Mouse (Mus musculus): ENCODE measurements around the gene Abhd11. TPM values are rescaled to one million over a fixed set of nuclear protein-coding genes. Genes with fewer than 3 reads are reported as not detected.
"Not testable (repeated sequence)": the region's sequence is repeated elsewhere in the genome, so short reads cannot be mapped to it uniquely, and the experiment has no call there.

Gene Abhd11
- 19.1 and 20.7 TPM in 2 replicates for polyA plus RNA-seq (2011; ENCODE audit: insufficient read length, low read depth, missing spikeins)

DNA sequence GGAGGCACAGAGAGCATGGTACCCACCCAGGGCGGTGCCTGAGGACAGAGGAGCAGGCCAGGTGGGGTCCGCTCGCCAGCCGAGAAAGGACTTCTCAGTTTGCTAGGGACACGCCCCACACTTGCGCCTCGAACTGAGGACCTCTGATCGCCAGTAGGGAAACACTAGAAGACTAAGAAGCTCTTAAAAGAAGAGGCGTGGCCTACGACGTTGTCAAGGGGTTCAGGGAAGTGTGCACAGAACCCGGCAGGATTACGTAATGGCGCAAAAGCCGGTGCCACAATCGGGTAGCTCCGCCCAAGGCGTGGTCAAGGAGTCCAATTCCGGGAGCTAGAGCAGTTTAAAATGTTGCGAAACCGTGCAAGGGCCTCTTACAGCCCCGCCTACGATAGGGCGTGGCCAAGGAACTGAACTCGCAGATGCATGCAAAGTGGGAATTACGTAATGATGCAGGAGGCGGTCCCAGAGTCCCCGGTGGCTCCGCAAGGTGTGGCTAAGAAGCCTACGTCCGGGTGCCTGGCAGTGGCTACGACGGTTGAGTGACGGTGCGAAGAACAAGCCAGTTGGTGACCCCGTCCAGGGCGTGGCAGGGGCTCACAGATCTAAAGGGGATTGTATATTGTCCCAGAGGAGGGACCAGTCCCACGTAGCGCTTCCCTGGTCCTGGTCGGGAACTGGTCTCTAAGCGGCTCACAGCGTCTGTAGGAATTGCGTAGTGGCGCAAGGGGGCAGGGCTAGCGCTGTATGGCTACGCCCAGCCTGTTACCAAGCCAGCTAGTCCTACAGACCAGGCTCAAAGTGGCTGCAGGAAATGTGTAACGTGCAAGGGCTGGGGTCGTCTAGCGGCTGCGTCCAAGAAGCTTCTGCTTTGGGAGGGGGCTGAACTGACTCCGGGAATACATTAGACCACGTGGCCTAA is at the start of gene Abhd11:
Gene Abhd11 (plus strand): TSS at position 482 of the 919 bp plus-strand sequence.
- Histone ChIP-seq H3K4me1 (ENCODE audit: control insufficient read depth, insufficient read depth, low read length) (no peaks in the 10 kb centered on the region; the same call in 1 of the 2 replicates), H3K27ac (ENCODE audit: insufficient read depth, low read length) (peak within 1 kb of the TSS; percentile 85), H3K4me3 (ENCODE audit: insufficient read depth, low read length) (peak within 1 kb of the TSS; percentile 73)
- TF ChIP-seq CTCF (IDR thresholded peaks at IDR 0.05; ENCODE audit: borderline replicate concordance, insufficient read depth, low read length) (no peak), POLR2A (IDR thresholded peaks at IDR 0.05; ENCODE audit: low read depth, low read length) (peak; percentile 95)

DNA sequence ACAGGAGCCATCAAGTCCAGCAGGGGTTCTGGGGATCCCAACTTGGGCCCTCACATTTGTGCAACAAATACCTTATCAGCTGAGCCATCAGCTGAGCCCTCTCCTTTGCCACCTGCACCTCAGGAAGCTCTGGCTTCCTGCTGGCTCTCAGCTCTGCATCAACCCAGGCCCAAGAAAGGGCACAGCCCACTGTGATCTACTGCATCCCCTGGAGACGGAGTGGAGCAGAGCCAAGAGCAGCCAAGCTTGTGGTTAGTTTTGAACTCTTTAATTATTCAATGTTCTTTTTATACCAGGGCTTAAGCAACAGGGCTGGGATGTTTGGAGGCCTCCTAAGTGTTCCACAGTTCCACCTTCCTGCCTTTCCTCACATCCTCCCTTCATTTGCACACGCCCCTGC is 48.5 kb upstream of the Abhd11 start:
- peaks cover 17% of the 10 kb centered on the region; the same call in 1 of the 2 replicates for H3K4me1 ChIP-seq (ENCODE audit: control insufficient read depth, insufficient read depth, low read length)

DNA sequence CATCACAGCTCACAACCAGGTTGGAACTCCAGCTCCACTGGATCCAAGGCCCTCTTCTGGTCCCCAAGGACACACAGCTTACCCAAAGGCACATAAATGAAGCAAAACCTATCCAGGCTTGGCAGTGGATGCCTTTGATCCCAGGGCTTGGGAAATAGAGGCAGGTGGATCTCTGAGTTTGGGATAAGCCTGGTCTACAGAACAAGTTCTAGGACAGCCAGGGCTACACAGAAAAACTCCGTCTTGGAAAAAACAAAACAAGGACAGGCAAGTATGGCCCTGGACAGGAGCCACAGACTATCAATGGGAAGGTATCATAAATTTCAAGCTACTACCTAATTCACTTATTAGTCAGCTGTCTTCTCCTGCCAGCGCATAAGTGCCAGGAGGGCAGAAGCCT is 47.4 kb upstream of the Abhd11 start:
- TF ChIP-seq POLR2A (IDR thresholded peaks at IDR 0.05; ENCODE audit: low read depth, low read length) (no peak), CTCF (IDR thresholded peaks at IDR 0.05; ENCODE audit: borderline replicate concordance, insufficient read depth, low read length) (no peak)
- Histone ChIP-seq H3K27ac (ENCODE audit: insufficient read depth, low read length) (no peak overlapping the region), H3K4me3 (ENCODE audit: insufficient read depth, low read length) (no peak overlapping the region)

More for the DNA sequence above, 48.5 kb upstream of the Abhd11 start:
- TF ChIP-seq POLR2A (IDR thresholded peaks at IDR 0.05; ENCODE audit: low read depth, low read length) (no peak), CTCF (IDR thresholded peaks at IDR 0.05; ENCODE audit: borderline replicate concordance, insufficient read depth, low read length) (no peak)
- H3K4me3 ChIP-seq (ENCODE audit: insufficient read depth, low read length) = no peak overlapping the region
- H3K27ac ChIP-seq (ENCODE audit: insufficient read depth, low read length) = no peak overlapping the region

DNA sequence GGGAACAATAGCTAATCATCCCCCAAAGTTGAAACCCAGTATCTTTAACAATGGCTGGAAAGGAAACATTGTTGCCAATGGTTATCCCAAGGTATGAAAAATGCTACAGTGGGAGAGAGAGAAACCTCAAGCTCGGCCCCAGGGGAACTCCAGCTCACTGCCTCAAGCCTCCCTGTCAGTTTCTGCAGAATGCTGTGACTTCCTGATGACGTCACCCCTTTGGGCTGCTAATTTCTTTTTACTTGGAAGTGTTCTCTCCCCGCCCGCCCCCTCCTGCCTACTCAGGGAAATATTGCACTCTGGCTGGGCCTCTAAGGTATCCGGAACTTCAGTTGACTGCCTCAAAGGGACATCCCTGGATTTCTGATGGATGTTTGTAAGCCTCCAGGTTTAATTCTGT is 45.4 kb upstream of the Abhd11 start:
- Histone ChIP-seq H3K4me1 (ENCODE audit: control insufficient read depth, insufficient read depth, low read length) (peaks cover 13% of the 10 kb centered on the region; the same call in 1 of the 2 replicates), H3K27ac (ENCODE audit: insufficient read depth, low read length) (peak overlapping the region; percentile 59), H3K4me3 (ENCODE audit: insufficient read depth, low read length) (no peak overlapping the region)
- TF ChIP-seq CTCF (IDR thresholded peaks at IDR 0.05; ENCODE audit: borderline replicate concordance, insufficient read depth, low read length) (no peak), POLR2A (IDR thresholded peaks at IDR 0.05; ENCODE audit: low read depth, low read length) (no peak)

More for the DNA sequence above, 47.4 kb upstream of the Abhd11 start:
- H3K4me1 ChIP-seq (ENCODE audit: control insufficient read depth, insufficient read depth, low read length) = peaks cover 15% of the 10 kb centered on the region; the same call in 1 of the 2 replicates

DNA sequence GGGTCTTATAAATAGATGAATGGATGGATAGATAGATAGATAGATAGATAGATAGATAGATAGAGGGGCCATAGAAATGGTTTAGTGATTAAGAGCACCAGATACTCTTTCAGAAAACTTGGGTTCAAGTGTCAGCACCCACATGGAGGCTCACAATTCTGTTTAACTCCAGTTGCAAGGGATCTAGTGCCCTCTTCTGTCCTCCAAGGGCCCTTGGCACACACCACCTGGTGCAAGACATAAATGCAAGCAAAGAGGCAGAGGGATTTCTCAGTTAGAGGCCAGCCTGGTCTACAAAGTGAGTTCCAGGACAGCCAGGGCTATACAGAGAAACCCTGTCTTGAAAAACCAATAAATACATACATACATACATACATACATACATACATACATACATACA is 44.3 kb upstream of the Abhd11 start:
- H3K4me1 ChIP-seq (ENCODE audit: control insufficient read depth, insufficient read depth, low read length); H3K4me3 ChIP-seq (ENCODE audit: insufficient read depth, low read length); H3K27ac ChIP-seq (ENCODE audit: insufficient read depth, low read length): not testable (repeated sequence)

DNA sequence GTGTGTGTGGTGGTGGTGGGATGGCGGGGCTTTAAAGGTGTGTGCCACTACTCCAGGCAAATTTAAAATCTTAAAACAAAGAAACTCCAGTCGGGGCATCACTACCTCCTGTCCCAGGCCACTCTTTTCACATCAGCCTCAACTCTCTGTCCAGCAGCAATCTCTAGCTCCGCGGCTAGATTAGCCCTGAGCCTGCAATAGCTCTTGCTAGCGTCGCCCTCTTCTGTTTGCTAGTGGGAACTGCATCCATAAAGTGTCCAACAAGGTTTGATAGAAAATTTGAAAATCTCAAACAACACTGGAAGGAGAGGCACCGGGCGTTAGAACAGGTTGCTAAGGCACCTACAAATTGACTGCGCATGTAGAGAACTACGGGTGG is 43.5 kb upstream of the Abhd11 start:
- Histone ChIP-seq H3K27ac (ENCODE audit: insufficient read depth, low read length) (no peak overlapping the region), H3K4me3 (ENCODE audit: insufficient read depth, low read length) (no peak overlapping the region), H3K4me1 (ENCODE audit: control insufficient read depth, insufficient read depth, low read length) (peaks cover 5% of the 10 kb centered on the region; the same call in 1 of the 2 replicates)
- TF ChIP-seq POLR2A (IDR thresholded peaks at IDR 0.05; ENCODE audit: low read depth, low read length) (no peak), CTCF (IDR thresholded peaks at IDR 0.05; ENCODE audit: borderline replicate concordance, insufficient read depth, low read length) (peak; percentile 61)

DNA sequence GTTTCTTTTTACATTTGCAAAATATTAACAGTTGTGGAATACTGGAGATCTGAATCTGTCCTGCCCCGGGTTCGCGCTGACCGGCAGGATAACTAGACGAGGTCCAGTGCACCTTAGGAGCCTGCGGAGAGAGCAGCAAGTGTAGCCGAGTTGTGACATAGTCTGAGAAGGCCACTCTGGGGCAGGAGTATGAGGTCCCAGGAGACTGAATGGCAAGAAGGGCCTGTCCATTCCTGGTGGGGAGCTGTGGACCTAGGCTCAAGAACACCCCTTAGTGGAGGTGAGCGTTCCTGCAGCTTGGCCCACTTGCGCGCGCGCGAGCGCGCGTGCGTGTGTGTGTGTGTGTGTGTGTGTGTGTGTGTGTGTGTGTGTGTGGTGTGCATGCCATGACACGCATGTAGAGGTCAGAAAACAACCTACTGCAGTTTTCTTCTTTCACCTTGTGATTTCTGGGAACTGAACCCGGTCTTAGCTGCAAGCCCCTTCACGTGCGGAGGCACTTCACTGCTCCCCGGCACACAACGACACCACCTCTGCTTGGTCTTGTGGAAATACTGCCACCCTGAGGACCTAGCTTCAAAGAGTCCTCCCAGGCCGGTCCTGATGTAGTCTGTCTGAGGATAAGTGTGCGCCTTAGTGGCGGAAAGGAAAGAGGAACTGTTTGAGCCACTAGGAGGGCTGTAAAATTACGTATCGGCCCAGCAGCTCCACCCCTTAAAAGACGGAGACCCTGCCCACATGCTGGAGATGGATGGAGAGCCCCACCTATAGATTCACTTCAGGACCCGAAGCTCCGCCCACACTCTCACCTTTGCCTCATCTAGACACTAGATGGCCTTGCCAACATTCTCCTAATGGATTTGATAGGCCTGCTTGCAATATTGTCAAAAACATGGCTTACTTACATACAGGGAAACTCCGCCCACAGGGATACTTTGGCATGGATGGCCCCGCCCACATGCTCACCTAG is 42.8 kb upstream of the Abhd11 start:
- Histone ChIP-seq H3K27ac (ENCODE audit: insufficient read depth, low read length) (no peak overlapping the region), H3K4me1 (ENCODE audit: control insufficient read depth, insufficient read depth, low read length) (peaks cover 5% of the 10 kb centered on the region; the same call in 1 of the 2 replicates), H3K4me3 (ENCODE audit: insufficient read depth, low read length) (no peak overlapping the region)
- TF ChIP-seq POLR2A (IDR thresholded peaks at IDR 0.05; ENCODE audit: low read depth, low read length) = no peak
- peak; percentile 42; the same call in 1 of the 2 replicates for TF ChIP-seq CTCF (IDR thresholded peaks at IDR 0.05; ENCODE audit: borderline replicate concordance, insufficient read depth, low read length)

DNA sequence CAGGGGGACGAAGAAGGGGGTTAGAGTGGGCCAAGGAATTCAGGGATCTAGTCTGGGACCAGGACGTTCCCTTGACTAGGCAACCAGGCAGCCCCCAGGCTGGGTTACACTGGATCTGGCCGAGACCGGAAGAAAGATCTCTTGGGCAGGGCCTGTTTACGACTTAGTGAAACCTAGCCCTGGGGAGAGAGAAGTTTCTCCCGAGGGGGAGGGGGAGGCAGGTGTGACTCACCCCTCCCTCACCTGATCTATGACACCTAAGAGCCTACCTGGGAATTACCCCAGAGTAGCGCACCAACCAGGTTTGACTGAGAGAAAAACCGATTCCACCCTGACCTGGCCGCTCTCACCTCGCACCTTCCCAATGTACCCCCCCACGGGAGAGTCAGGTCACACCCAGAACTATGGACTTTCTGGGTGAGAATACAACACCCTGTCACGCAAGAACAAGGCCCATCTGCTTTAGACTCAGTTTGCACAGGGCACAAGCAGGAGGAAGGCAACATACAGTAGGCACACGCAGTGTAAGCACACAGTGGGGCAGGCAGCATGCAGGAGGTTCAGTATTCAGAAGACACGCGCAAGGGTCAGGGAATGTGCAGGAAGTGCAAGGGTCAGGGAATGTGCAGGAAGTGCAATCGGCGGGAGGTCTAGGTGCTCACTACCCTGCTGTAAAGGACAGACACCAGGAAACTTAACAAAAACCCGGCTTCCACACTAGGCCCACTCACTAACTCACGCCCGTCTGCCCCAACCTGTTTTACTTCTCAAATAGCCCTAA is 41.6 kb upstream of the Abhd11 start:
- no peak for TF ChIP-seq CTCF (IDR thresholded peaks at IDR 0.05; ENCODE audit: borderline replicate concordance, insufficient read depth, low read length)
- no peak for TF ChIP-seq POLR2A (IDR thresholded peaks at IDR 0.05; ENCODE audit: low read depth, low read length)

DNA sequence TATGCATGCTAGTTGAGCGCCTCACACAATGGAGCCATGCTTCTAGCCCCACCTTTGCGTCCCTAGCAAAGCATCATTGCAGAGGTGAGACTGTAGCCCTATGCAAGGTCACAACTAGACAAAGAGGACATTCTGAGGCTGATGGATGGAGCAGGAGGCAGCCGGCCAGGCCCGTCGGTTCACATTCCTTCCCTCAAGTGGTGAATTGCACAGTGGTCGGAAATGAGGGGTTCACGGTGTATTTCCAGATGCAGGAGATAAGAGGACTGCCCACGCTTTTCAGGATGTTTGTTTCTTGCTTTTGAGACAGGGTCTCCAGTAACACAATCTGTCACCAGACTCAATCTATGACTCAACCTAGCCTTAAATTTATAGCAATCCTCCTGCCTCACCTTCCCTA is 38.3 kb upstream of the Abhd11 start:
- no peak for TF ChIP-seq POLR2A (IDR thresholded peaks at IDR 0.05; ENCODE audit: low read depth, low read length)
- no peak for TF ChIP-seq CTCF (IDR thresholded peaks at IDR 0.05; ENCODE audit: borderline replicate concordance, insufficient read depth, low read length)
- no peak overlapping the region for H3K4me3 ChIP-seq (ENCODE audit: insufficient read depth, low read length)
- no peak overlapping the region for H3K27ac ChIP-seq (ENCODE audit: insufficient read depth, low read length)
- no peaks in the 10 kb centered on the region for H3K4me1 ChIP-seq (ENCODE audit: control insufficient read depth, insufficient read depth, low read length)

More for the DNA sequence above, 41.6 kb upstream of the Abhd11 start:
- H3K4me3 ChIP-seq (ENCODE audit: insufficient read depth, low read length) = no peak overlapping the region
- H3K4me1 ChIP-seq (ENCODE audit: control insufficient read depth, insufficient read depth, low read length) = peaks cover 5% of the 10 kb centered on the region; the same call in 1 of the 2 replicates
- H3K27ac ChIP-seq (ENCODE audit: insufficient read depth, low read length) = no peak overlapping the region
